In genomic region chr19:5806051-5806808, GRCm38 (mm10) we compare ENCODE assay signal across 8 mouse cellular contexts. TPM values are rescaled to one million over a fixed set of nuclear protein-coding genes. Genes with fewer than 3 reads are reported as not detected.
DNase-seq lines count a peak whose midpoint lies in the region; ATAC-seq and TF ChIP-seq lines count a peak whose summit lies in the region.

No protein-coding gene starts in this region.

- no peak for TF ChIP-seq POLR2A in limb, embryonic 14.5 days (IDR thresholded peaks at IDR 0.05; ENCODE audit: borderline replicate concordance, extremely low read depth, insufficient read depth, insufficient read length)

- WGBS in forebrain, embryonic 11.5 days: 3% methylated on average over 8 of the region's 8 CpGs
- 5% methylated on average over 8 of the region's 8 CpGs for WGBS in hindbrain, embryonic 11.5 days
- WGBS in limb, embryonic 14.5 days: 20% methylated on average over 8 of the region's 8 CpGs
- 3% methylated on average over 8 of the region's 8 CpGs for WGBS in midbrain, embryonic 16.5 days

- TF ChIP-seq CTCF in left cerebral cortex, adult 2 months (IDR thresholded peaks at IDR 0.05): no peak

- peaks cover 39% of the 10 kb centered on the region for H3K4me1 ChIP-seq in forebrain, embryonic 11.5 days (replicated peaks; ENCODE audit: control insufficient read depth, insufficient read depth, low read length)
- peaks cover 20% of the 10 kb centered on the region for H3K4me1 ChIP-seq in hindbrain, embryonic 11.5 days (replicated peaks; ENCODE audit: control insufficient read depth, insufficient read depth, low read length)
- H3K4me1 ChIP-seq in limb, embryonic 14.5 days (ENCODE audit: control insufficient read depth, insufficient read depth, low read length): peaks cover 48% of the 10 kb centered on the region
- peaks cover 38% of the 10 kb centered on the region for H3K4me1 ChIP-seq in midbrain, embryonic 16.5 days (ENCODE audit: control insufficient read depth, insufficient read depth, low read length)

- no peaks in the 10 kb centered on the region for H3K36me3 ChIP-seq in forebrain, embryonic 11.5 days (ENCODE audit: control insufficient read depth, insufficient read depth, low read length)
- H3K36me3 ChIP-seq in hindbrain, embryonic 11.5 days (ENCODE audit: control insufficient read depth, insufficient read depth, low read length): no peaks in the 10 kb centered on the region
- no peaks in the 10 kb centered on the region for H3K36me3 ChIP-seq in limb, embryonic 14.5 days (ENCODE audit: control insufficient read depth, insufficient read depth, low read length)
- no peaks in the 10 kb centered on the region for H3K36me3 ChIP-seq in midbrain, embryonic 16.5 days (ENCODE audit: control insufficient read depth, insufficient read depth, low read length)

- intact Hi-C loops in left cerebral cortex, adult 2 months (cut with DNase I): no loop called here

- no peaks in the 10 kb centered on the region for H3K9me3 ChIP-seq in forebrain, embryonic 11.5 days (ENCODE audit: control insufficient read depth, low read length)
- H3K9me3 ChIP-seq in hindbrain, embryonic 11.5 days (ENCODE audit: control insufficient read depth, low read length): no peaks in the 10 kb centered on the region
- no peaks in the 10 kb centered on the region for H3K9me3 ChIP-seq in limb, embryonic 14.5 days (ENCODE audit: control insufficient read depth, low read length)
- no peaks in the 10 kb centered on the region for H3K9me3 ChIP-seq in midbrain, embryonic 16.5 days (replicated peaks; ENCODE audit: control insufficient read depth, low read length, poor library complexity, severe bottlenecking)

- H3K27ac ChIP-seq in left cerebral cortex, adult 2 months: peak overlapping the region; percentile 100
- peak overlapping the region; percentile 78 for H3K27ac ChIP-seq in forebrain, embryonic 11.5 days (ENCODE audit: low read depth, low read length)
- H3K27ac ChIP-seq in hindbrain, embryonic 11.5 days (ENCODE audit: low read depth, low read length): peak overlapping the region; percentile 87
- H3K27ac ChIP-seq in limb, embryonic 14.5 days (replicated peaks; ENCODE audit: low read depth, low read length): peak overlapping the region; percentile 67
- peak overlapping the region; percentile 64 for H3K27ac ChIP-seq in midbrain, embryonic 16.5 days (ENCODE audit: low read length)

- H3K27me3 ChIP-seq in forebrain, embryonic 11.5 days (ENCODE audit: control insufficient read depth, insufficient read depth, low read length): no peaks in the 10 kb centered on the region
- no peaks in the 10 kb centered on the region for H3K27me3 ChIP-seq in hindbrain, embryonic 11.5 days (ENCODE audit: control insufficient read depth, insufficient read depth, low read length)
- H3K27me3 ChIP-seq in limb, embryonic 14.5 days (ENCODE audit: control insufficient read depth, insufficient read depth, low read length): no peaks in the 10 kb centered on the region
- no peaks in the 10 kb centered on the region for H3K27me3 ChIP-seq in midbrain, embryonic 16.5 days (ENCODE audit: control insufficient read depth, insufficient read depth, low read depth, low read length)

- peak overlapping the region; percentile 22; the same call in 1 of the 2 replicates for H3K4me2 ChIP-seq in forebrain, embryonic 11.5 days (ENCODE audit: low read depth, low read length, severe bottlenecking)
- H3K4me2 ChIP-seq in hindbrain, embryonic 11.5 days (replicated peaks; ENCODE audit: low read depth, low read length): 0 out of 2 replicates have a peak overlapping the region, but pooled peaks have one; percentile 1
- no peak overlapping the region for H3K4me2 ChIP-seq in limb, embryonic 14.5 days (replicated peaks; ENCODE audit: low read depth, low read length, severe bottlenecking)
- no peak overlapping the region for H3K4me2 ChIP-seq in midbrain, embryonic 16.5 days (ENCODE audit: low read length)

- DNase-seq in left cerebral cortex, adult 2 months (ENCODE audit: extremely low spot score in 1 of 2, low spot score in 2 of 2): peak; percentile 44 to 53
- DNase-seq in left cerebral cortex, adult 18-20 months (ENCODE audit: low spot score in 2 of 2): no peak
- no peak for DNase-seq in forebrain, embryonic 11.5 days (ENCODE audit: low spot score)
- peak; percentile 39 for DNase-seq in hindbrain, embryonic 11.5 days (ENCODE audit: low spot score)
- DNase-seq in limb, embryonic 14.5 days (ENCODE audit: low spot score): no peak
- DNase-seq in thymus, postnatal 25 days: no peak
- DNase-seq in thymus, postnatal 36 days: no peak

- ATAC-seq in forebrain, embryonic 11.5 days (replicated peaks; ENCODE audit: low FRiP score): no peak
- no peak for ATAC-seq in hindbrain, embryonic 11.5 days (ENCODE audit: low FRiP score)
- ATAC-seq in limb, embryonic 14.5 days (ENCODE audit: low FRiP score, low read depth): no peak
- ATAC-seq in midbrain, embryonic 16.5 days: no peak

- peak overlapping the region; percentile 43 for H3K9ac ChIP-seq in forebrain, embryonic 11.5 days (ENCODE audit: low read length)
- H3K9ac ChIP-seq in hindbrain, embryonic 11.5 days (ENCODE audit: low read depth, low read length): peak overlapping the region; percentile 21; the same call in 1 of the 2 replicates
- peak overlapping the region; percentile 14; the same call in 1 of the 2 replicates for H3K9ac ChIP-seq in limb, embryonic 14.5 days (ENCODE audit: low read depth, low read length, severe bottlenecking)
- peak overlapping the region; percentile 41 for H3K9ac ChIP-seq in midbrain, embryonic 16.5 days (ENCODE audit: low read depth, low read length)

- no peak overlapping the region for H3K4me3 ChIP-seq in left cerebral cortex, adult 2 months
- no peak overlapping the region for H3K4me3 ChIP-seq in forebrain, embryonic 11.5 days (ENCODE audit: low read depth, low read length)
- no peak overlapping the region for H3K4me3 ChIP-seq in hindbrain, embryonic 11.5 days (ENCODE audit: low read depth, low read length)
- no peak overlapping the region for H3K4me3 ChIP-seq in limb, embryonic 14.5 days (replicated peaks; ENCODE audit: low read length)
- no peak overlapping the region for H3K4me3 ChIP-seq in midbrain, embryonic 16.5 days (ENCODE audit: low read depth, low read length)

RNA-seq across cellular contexts. Expression of gene Scyl1, which starts 35.0 kb away (rescaled TPM):
- 10 to 100 TPM; 92.0 to 98.0 TPM for total RNA-seq in left cerebral cortex, adult 2 months (2021)
- 10 to 100 TPM; 90.8 to 93.4 TPM for total RNA-seq in left cerebral cortex, adult 18-20 months (2021)
- polyA plus RNA-seq in forebrain, embryonic 11.5 days (2014; fragmentation: Nextera tagmentation; extraction: Ambion mirVana): 65.2 and 66.3 TPM in 2 replicates
- 47.2 and 55.7 TPM in 2 replicates for polyA plus RNA-seq in hindbrain, embryonic 11.5 days (2014; fragmentation: Nextera tagmentation; extraction: Ambion mirVana)
- polyA plus RNA-seq in limb, embryonic 14.5 days (2012; rRNA removed): 152 and 186 TPM in 2 replicates
- 78.4 and 81.1 TPM in 2 replicates for polyA plus RNA-seq in limb, embryonic 14.5 days (2014; fragmentation: Nextera tagmentation; extraction: Ambion mirVana)
- polyA plus RNA-seq in midbrain, embryonic 16.5 days (2015; fragmentation: Nextera tagmentation; extraction: Ambion mirVana): 86.3 and 86.6 TPM in 2 replicates

Comparison
In these comparisons a context has a peak if more than half of its experiments do, and no peak if none do; other contexts are left out.
1. DNase-seq: peak in left cerebral cortex, adult 2 months (2 of 2) and hindbrain, embryonic 11.5 days (single experiment); none in left cerebral cortex, adult 18-20 months (0 of 2), forebrain, embryonic 11.5 days (single experiment), limb, embryonic 14.5 days (single experiment), thymus, postnatal 25 days (single experiment) and thymus, postnatal 36 days (0 of 2).
2. H3K4me2 ChIP-seq: peak in forebrain, embryonic 11.5 days (single experiment) and hindbrain, embryonic 11.5 days (single experiment); none in limb, embryonic 14.5 days (single experiment) and midbrain, embryonic 16.5 days (single experiment).
3. Peak in every context shown above with its lines, with median percentiles within 50 percentile points of each other: H3K27ac ChIP-seq and H3K9ac ChIP-seq.